In genomic region chr15:11408155-11408826, GRCm38 (mm10) we compare ENCODE assay signal across 7 mouse cellular contexts. TPM values are rescaled to one million over a fixed set of nuclear protein-coding genes. Genes with fewer than 3 reads are reported as not detected.
DNase-seq lines count a peak whose midpoint lies in the region; ATAC-seq and TF ChIP-seq lines count a peak whose summit lies in the region.

No protein-coding gene starts in this region.

- no peak overlapping the region for H3K4me3 ChIP-seq in left cerebral cortex, adult 2 months
- no peak overlapping the region for H3K4me3 ChIP-seq in MEL (ENCODE audit: control insufficient read depth in 1 of 2, insufficient read depth in 1 of 2, low read depth in 2 of 2, low read length in 2 of 2)
- H3K4me3 ChIP-seq in cortical plate, adult 2 months (ENCODE audit: insufficient read depth, low read length): no peak overlapping the region
- no peak overlapping the region for H3K4me3 ChIP-seq in intestine, embryonic 16.5 days (ENCODE audit: low read length)
- H3K4me3 ChIP-seq in midbrain, postnatal 0 days (ENCODE audit: low read depth, low read length): no peak overlapping the region

- TF ChIP-seq EP300 in MEL (IDR thresholded peaks at IDR 0.05; ENCODE audit: low read depth in 1 of 2, low read length in 2 of 2): no peak

- no peaks in the 10 kb centered on the region for H3K79me2 ChIP-seq in MEL (ENCODE audit: control insufficient read depth, insufficient read depth, low read length, poor library complexity)

- peaks cover 0 to 2% of the 10 kb centered on the region in 2 experiments; a peak in 1 of 4 replicates for H3K36me3 ChIP-seq in MEL (ENCODE audit: control insufficient read depth in 1 of 2, insufficient read depth in 2 of 2, low read length in 2 of 2)
- H3K36me3 ChIP-seq in intestine, embryonic 16.5 days (ENCODE audit: control insufficient read depth, insufficient read depth, low read length): no peaks in the 10 kb centered on the region
- H3K36me3 ChIP-seq in midbrain, postnatal 0 days (ENCODE audit: insufficient read depth, low read length): no peaks in the 10 kb centered on the region

- no peak overlapping the region for H3K27ac ChIP-seq in left cerebral cortex, adult 2 months
- H3K27ac ChIP-seq in MEL (ENCODE audit: control insufficient read depth, low read depth, low read length): no peak overlapping the region
- no peak overlapping the region for H3K27ac ChIP-seq in cortical plate, adult 2 months (ENCODE audit: insufficient read depth, low read length)
- H3K27ac ChIP-seq in intestine, embryonic 16.5 days (ENCODE audit: low read length): no peak overlapping the region
- H3K27ac ChIP-seq in midbrain, postnatal 0 days (ENCODE audit: low read depth, low read length): no peak overlapping the region

- no peak for DNase-seq in left cerebral cortex, adult 2 months (ENCODE audit: extremely low spot score in 1 of 2, low spot score in 2 of 2)
- no peak for DNase-seq in left cerebral cortex, postnatal 36 days (ENCODE audit: low spot score in 2 of 2)
- peak; percentile 79 for DNase-seq in MEL (ENCODE audit: low read depth, low spot score)
- peak; percentile 82 for DNase-seq in midbrain, postnatal 0 days (ENCODE audit: low spot score)
- no peak for DNase-seq in urinary bladder, adult 2 months (ENCODE audit: low spot score)

- intact Hi-C loops in left cerebral cortex, adult 2 months (cut with DNase I): loop anchor here (1.0 to 10.0 kb wide), 5 partner anchors 179 to 917 kb away; partner anchors contain the start of genes 1810049J17Rik, Golph3 and Zfr
- intact Hi-C loops in left cerebral cortex, postnatal 36 days (cut with DNase I): loop anchor here (2.0 to 10.0 kb wide), 4 partner anchors 179 to 677 kb away; no protein-coding TSS in a partner anchor

- no peak overlapping the region for H3K4me2 ChIP-seq in intestine, embryonic 16.5 days (ENCODE audit: low read depth, low read length)
- H3K4me2 ChIP-seq in midbrain, postnatal 0 days (ENCODE audit: low read depth, low read length, poor library complexity, severe bottlenecking): no peak overlapping the region

- TF ChIP-seq POLR2A in MEL (IDR thresholded peaks at IDR 0.05; ENCODE audit: control insufficient read depth in 1 of 2, insufficient read depth in 1 of 2, low read depth in 1 of 2, low read length in 2 of 2, poor library complexity in 1 of 2): no peak
- no peak for TF ChIP-seq POLR2A in cortical plate, adult 2 months (IDR thresholded peaks at IDR 0.05; ENCODE audit: extremely low read depth, insufficient read depth, low read length)

- peaks cover 0 to 5% of the 10 kb centered on the region in 2 experiments; a peak in 1 of 4 replicates for H3K4me1 ChIP-seq in MEL (ENCODE audit: control insufficient read depth in 1 of 2, insufficient read depth in 2 of 2, low read length in 2 of 2)
- no peaks in the 10 kb centered on the region; the same call in 1 of the 2 replicates for H3K4me1 ChIP-seq in cortical plate, adult 2 months (ENCODE audit: control insufficient read depth, insufficient read depth, low read length)
- peaks cover 3% of the 10 kb centered on the region; the same call in 1 of the 2 replicates for H3K4me1 ChIP-seq in intestine, embryonic 16.5 days (ENCODE audit: control insufficient read depth, insufficient read depth, low read length)
- H3K4me1 ChIP-seq in midbrain, postnatal 0 days (ENCODE audit: insufficient read depth, low read length): no peaks in the 10 kb centered on the region

- TF ChIP-seq CTCF in left cerebral cortex, adult 2 months (IDR thresholded peaks at IDR 0.05): peak; percentile 60
- TF ChIP-seq CTCF in MEL (IDR thresholded peaks at IDR 0.05 in 2 of 3, conservative IDR thresholded peaks at IDR 0.05 in 1 of 3; ENCODE audit: control insufficient read depth in 1 of 3, insufficient read depth in 1 of 3, low read depth in 2 of 3, low read length in 3 of 3, poor library complexity in 1 of 3, severe bottlenecking in 1 of 3): peak; percentile 60 to 93 (median 69)
- TF ChIP-seq CTCF in cortical plate, adult 2 months (IDR thresholded peaks at IDR 0.05; ENCODE audit: extremely low read depth, insufficient read depth, low read length): peak; percentile 52; the same call in 1 of the 2 replicates
- TF ChIP-seq CTCF in midbrain, postnatal 0 days (IDR thresholded peaks at IDR 0.05): peak; percentile 86

- H3K27me3 ChIP-seq in MEL (ENCODE audit: control insufficient read depth in 1 of 2, insufficient read depth in 2 of 2, low read length in 2 of 2): peaks cover 1 to 4% of the 10 kb centered on the region in 2 experiments; a peak in 2 of 4 replicates
- no peaks in the 10 kb centered on the region for H3K27me3 ChIP-seq in intestine, embryonic 16.5 days (replicated peaks; ENCODE audit: control insufficient read depth, insufficient read depth, low read length)
- no peaks in the 10 kb centered on the region for H3K27me3 ChIP-seq in midbrain, postnatal 0 days (ENCODE audit: insufficient read depth, low read length)

- 30% methylated on average over 7 of the region's 7 CpGs for WGBS in intestine, embryonic 16.5 days
- 41% methylated on average over 7 of the region's 7 CpGs for WGBS in midbrain, postnatal 0 days

- H3K9me3 ChIP-seq in MEL (replicated peaks; ENCODE audit: insufficient read depth, low read length): no peaks in the 10 kb centered on the region
- H3K9me3 ChIP-seq in intestine, embryonic 16.5 days (ENCODE audit: control insufficient read depth, low read length): no peaks in the 10 kb centered on the region
- no peaks in the 10 kb centered on the region for H3K9me3 ChIP-seq in midbrain, postnatal 0 days (ENCODE audit: low read length)

- ATAC-seq in intestine, embryonic 16.5 days: peak; percentile 36; the same call in 1 of the 2 replicates
- ATAC-seq in midbrain, postnatal 0 days (ENCODE audit: low FRiP score): peak; percentile 60; the same call in 1 of the 2 replicates

- peak; percentile 95 for TF ChIP-seq RAD21 in MEL (IDR thresholded peaks at IDR 0.05; ENCODE audit: low read depth, low read length)

- H3K9ac ChIP-seq in MEL (ENCODE audit: control insufficient read depth, low read depth, low read length, poor library complexity, severe bottlenecking): no peak overlapping the region
- H3K9ac ChIP-seq in intestine, embryonic 16.5 days (ENCODE audit: low read depth, low read length): no peak overlapping the region
- no peak overlapping the region for H3K9ac ChIP-seq in midbrain, postnatal 0 days (replicated peaks; ENCODE audit: low read length, poor library complexity, severe bottlenecking)

TF ChIP-seq in MEL, 35 proteins besides CTCF, POLR2A, EP300 and RAD21:
- TF ChIP-seq RCOR1 (IDR thresholded peaks at IDR 0.05; ENCODE audit: low read depth, low read length): no peak
- no peak for TF ChIP-seq ZMIZ1 (IDR thresholded peaks at IDR 0.05; ENCODE audit: low read depth, low read length)
- TF ChIP-seq ZC3H11A (IDR thresholded peaks at IDR 0.05; ENCODE audit: low read depth, low read length): peak; percentile 70
- TF ChIP-seq SMC3 (IDR thresholded peaks at IDR 0.05; ENCODE audit: low read depth, low read length): peak; percentile 82
- TF ChIP-seq NELFE (IDR thresholded peaks at IDR 0.05; ENCODE audit: low read depth, low read length): no peak
- no peak for TF ChIP-seq TBP (IDR thresholded peaks at IDR 0.05; ENCODE audit: low read depth, low read length)

RNA-seq across cellular contexts. Expression of gene Tars, which starts 8.8 kb away (rescaled TPM):
- 10 to 100 TPM; 31.9 to 39.7 TPM for total RNA-seq in left cerebral cortex, adult 2 months (2021)
- 10 to 100 TPM; 27.6 to 34.1 TPM for total RNA-seq in left cerebral cortex, postnatal 36 days (2021)
- 89.0 and 124 TPM in 2 replicates for total RNA-seq in MEL (2012; rRNA removed)
- 1,000 to 10,000 TPM in 1 of 2 experiments, 100 to 1,000 TPM in 1; 174 to 1,064 TPM for polyA plus RNA-seq in MEL (2012; ENCODE audit: insufficient read depth in 1 of 2, insufficient read length in 2 of 2, low read depth in 1 of 2, low replicate concordance in 2 of 2, missing spikeins in 1 of 2)
- polyA plus RNA-seq in cortical plate, adult 2 months (2012; rRNA removed): 31.7 and 31.8 TPM in 2 replicates
- polyA plus RNA-seq in intestine, embryonic 16.5 days (2015; fragmentation: Nextera tagmentation; extraction: Ambion mirVana): 64.3 and 69.3 TPM in 2 replicates
- 27.6 and 31.0 TPM in 2 replicates for total RNA-seq in midbrain, postnatal 0 days (2014; rRNA removed)
- 33.6 and 35.2 TPM in 2 replicates for polyA plus RNA-seq in midbrain, postnatal 0 days (2015; fragmentation: Nextera tagmentation; extraction: Ambion mirVana)
- 42.7 and 43.5 TPM in 2 replicates for polyA plus RNA-seq in urinary bladder, adult 2 months (2012; rRNA removed)

Comparison
In these comparisons a context has a peak if more than half of its experiments do, and no peak if none do; other contexts are left out.
1. DNase-seq: peak in MEL (single experiment) and midbrain, postnatal 0 days (single experiment); none in left cerebral cortex, adult 2 months (0 of 2), left cerebral cortex, postnatal 36 days (0 of 2) and urinary bladder, adult 2 months (single experiment).
2. Peak in every context shown above with its lines, with median percentiles within 50 percentile points of each other: CTCF ChIP-seq.